Mouse (Mus musculus) myocyte (in vitro differentiated cells): ENCODE data around the gene Frmd4a.

Experiments used
- CEBPB ChIP-seq: IDR thresholded peaks from 2 replicates; pipeline ENCODE4 v1.6.1; 2011; ENCODE audit warnings: mild to moderate bottlenecking, moderate library complexity; ENCODE audit not compliant: poor library complexity, insufficient read depth, severe bottlenecking
- E2F4 ChIP-seq: IDR thresholded peaks from one replicate; pipeline ENCODE4 v1.6.1; 2011; ENCODE audit warnings: mild to moderate bottlenecking, control low read depth, moderate library complexity; ENCODE audit not compliant: insufficient read depth
- MAX ChIP-seq: IDR thresholded peaks from one replicate; pipeline ENCODE4 v1.6.1; 2011; ENCODE audit warnings: low read depth, mild to moderate bottlenecking, control low read depth
- MYOD1 ChIP-seq, 3 experiments: IDR thresholded peaks; one replicate each; pipeline ENCODE4 v1.6.1; 2011; ENCODE audit warnings: control low read depth in 2 of 3, low read depth in 2 of 3, mild to moderate bottlenecking in 2 of 3, moderate library complexity in 1 of 3; ENCODE audit not compliant: insufficient read length in 2 of 3, control insufficient read depth in 1 of 3
- MYOG ChIP-seq, 3 experiments: IDR thresholded peaks; one replicate each; pipeline ENCODE4 v1.6.1; 2011; ENCODE audit warnings: control low read depth in 2 of 3, low read depth in 2 of 3, mild to moderate bottlenecking in 2 of 3; ENCODE audit not compliant: insufficient read length in 2 of 3, control insufficient read depth in 1 of 3, insufficient read depth in 1 of 3
- POLR2A ChIP-seq: IDR thresholded peaks from one replicate; pipeline ENCODE4 v1.6.1; 2011; ENCODE audit warnings: low read depth, mild to moderate bottlenecking, control low read depth, moderate library complexity; ENCODE audit not compliant: insufficient read length
- POLR2AphosphoS2 ChIP-seq: IDR thresholded peaks from one replicate; pipeline ENCODE4 v1.6.1; 2011; ENCODE audit warnings: low read depth, control low read depth; ENCODE audit not compliant: insufficient read length
- REST ChIP-seq: IDR thresholded peaks from one replicate; pipeline ENCODE4 v1.6.1; 2011; ENCODE audit warnings: mild to moderate bottlenecking, control low read depth, moderate library complexity; ENCODE audit not compliant: insufficient read depth, insufficient read length
- SRF ChIP-seq: IDR thresholded peaks from one replicate; pipeline ENCODE4 v1.6.1; 2011; ENCODE audit warnings: low read depth; ENCODE audit not compliant: control insufficient read depth, insufficient read length
- TCF12 ChIP-seq: IDR thresholded peaks from one replicate; pipeline ENCODE4 v1.6.1; 2011; ENCODE audit warnings: mild to moderate bottlenecking, control low read depth; ENCODE audit not compliant: poor library complexity, insufficient read depth, severe bottlenecking
- TCF3 ChIP-seq: IDR thresholded peaks from one replicate; pipeline ENCODE4 v1.6.1; 2011; ENCODE audit warnings: low read depth, control low read depth; ENCODE audit not compliant: insufficient read length
- USF1 ChIP-seq: IDR thresholded peaks from one replicate; pipeline ENCODE4 v1.6.1; 2011; ENCODE audit warnings: low read depth, mild to moderate bottlenecking, control low read depth, moderate library complexity

- no peak for TF ChIP-seq MAX
- no peak for TF ChIP-seq POLR2AphosphoS2
- TF ChIP-seq POLR2A: no peak
- no peak for TF ChIP-seq MYOD1 (IDR thresholded peaks at IDR 0.05; ENCODE audit: control insufficient read depth in 1 of 3, insufficient read length in 2 of 3, low read depth in 2 of 3)
- TF ChIP-seq USF1: no peak
- no peak for TF ChIP-seq CEBPB
- no peak for TF ChIP-seq TCF3
- no peak for TF ChIP-seq E2F4
- no peak for TF ChIP-seq TCF12
- TF ChIP-seq MYOG (IDR thresholded peaks at IDR 0.05; ENCODE audit: control insufficient read depth in 1 of 3, insufficient read depth in 1 of 3, insufficient read length in 2 of 3, low read depth in 2 of 3): no peak
- TF ChIP-seq SRF: no peak
- no peak for TF ChIP-seq REST
Observed at GRCm38 (mm10) chr2:4257604-4258003, 240.1 kb downstream of the Frmd4a start.
